Mouse (Mus musculus): ENCODE results near the gene A430089I19Rik.
"Not testable (repeated sequence)": the region's sequence is repeated elsewhere in the genome, so short reads cannot be mapped to it uniquely, and the experiment has no call there.

The A430089I19Rik gene

DNA sequence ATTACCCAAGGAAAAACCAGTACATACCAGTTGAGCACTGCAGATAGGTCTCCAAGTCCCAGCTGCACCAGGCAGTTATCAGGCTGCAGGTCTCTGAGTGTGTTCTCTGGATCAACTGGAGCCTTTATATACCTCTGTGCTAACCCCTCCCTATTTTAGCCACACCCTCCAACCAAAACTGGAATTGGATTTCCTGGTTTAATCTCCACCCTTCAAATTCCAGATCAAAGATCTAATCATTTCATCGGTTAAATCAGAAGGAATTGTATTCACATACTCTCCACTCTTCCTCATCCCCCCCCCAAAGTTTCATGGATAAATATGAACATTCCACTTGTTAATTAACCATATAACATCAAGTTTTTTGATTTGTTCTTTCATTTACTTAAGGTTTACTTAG is at the start of gene A430089I19Rik:
Gene A430089I19Rik, minus strand, starts transcription at position 101 of the 400 bp plus-strand sequence.
- not testable (repeated sequence) for DNase-seq

DNA sequence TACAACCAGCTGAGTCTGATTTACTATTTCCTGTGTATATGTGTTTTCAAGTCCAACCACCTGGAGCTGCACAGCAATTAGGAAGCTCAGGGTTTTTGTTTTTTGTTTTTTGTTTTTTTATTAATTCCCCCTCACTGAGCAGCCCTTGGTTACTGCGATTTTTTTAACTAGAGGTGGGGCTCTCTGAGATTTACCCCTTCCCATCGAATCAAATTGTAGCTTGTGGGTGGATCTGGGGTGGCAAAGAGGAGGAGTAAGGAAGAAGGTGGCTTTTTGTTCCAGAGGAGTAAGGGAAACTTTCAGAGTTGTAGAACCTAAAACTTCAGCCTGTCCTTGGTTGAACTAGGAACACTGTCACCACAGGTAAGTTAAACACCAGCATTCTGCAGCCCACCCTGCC is 32.9 kb upstream of the A430089I19Rik start, which contains the start of gene AA792892:
Gene AA792892, plus strand, starts transcription at position 301 of the 400 bp plus-strand sequence.
- not testable (repeated sequence) for DNase-seq

DNA sequence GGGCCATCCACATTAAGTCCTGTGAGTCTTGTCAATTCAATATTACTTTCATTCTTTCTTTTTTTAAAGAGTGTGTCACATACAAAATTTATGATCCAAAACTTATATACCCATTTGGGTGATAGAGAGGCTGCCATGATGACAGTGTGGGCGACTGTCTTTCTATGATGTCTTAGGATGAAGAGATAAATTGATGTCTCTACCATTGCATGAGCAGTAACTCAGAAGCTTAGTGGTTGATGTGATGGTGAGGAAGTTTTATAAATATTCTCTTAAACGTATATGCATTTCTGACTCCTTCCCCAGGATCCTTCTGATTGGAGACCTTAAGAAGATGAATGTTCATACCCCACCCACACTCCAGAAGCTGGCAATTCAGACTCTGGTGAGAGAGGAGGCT is 7.5 kb upstream of the A430089I19Rik start, which contains the start of gene Gm6502:
Gene Gm6502, plus strand, starts transcription at position 301 of the 400 bp plus-strand sequence.
- not testable (repeated sequence) for DNase-seq

Measured in kidney, adult 9 months (tissue).